Mouse (Mus musculus): ENCODE results near the gene Epha8. TPM values are rescaled to one million over a fixed set of nuclear protein-coding genes. Genes with fewer than 3 reads are reported as not detected.

The Epha8 gene
- 0.88 and 1.1 TPM in 2 replicates for polyA plus RNA-seq (2016; fragmentation: Nextera tagmentation; extraction: Ambion mirVana)

DNA sequence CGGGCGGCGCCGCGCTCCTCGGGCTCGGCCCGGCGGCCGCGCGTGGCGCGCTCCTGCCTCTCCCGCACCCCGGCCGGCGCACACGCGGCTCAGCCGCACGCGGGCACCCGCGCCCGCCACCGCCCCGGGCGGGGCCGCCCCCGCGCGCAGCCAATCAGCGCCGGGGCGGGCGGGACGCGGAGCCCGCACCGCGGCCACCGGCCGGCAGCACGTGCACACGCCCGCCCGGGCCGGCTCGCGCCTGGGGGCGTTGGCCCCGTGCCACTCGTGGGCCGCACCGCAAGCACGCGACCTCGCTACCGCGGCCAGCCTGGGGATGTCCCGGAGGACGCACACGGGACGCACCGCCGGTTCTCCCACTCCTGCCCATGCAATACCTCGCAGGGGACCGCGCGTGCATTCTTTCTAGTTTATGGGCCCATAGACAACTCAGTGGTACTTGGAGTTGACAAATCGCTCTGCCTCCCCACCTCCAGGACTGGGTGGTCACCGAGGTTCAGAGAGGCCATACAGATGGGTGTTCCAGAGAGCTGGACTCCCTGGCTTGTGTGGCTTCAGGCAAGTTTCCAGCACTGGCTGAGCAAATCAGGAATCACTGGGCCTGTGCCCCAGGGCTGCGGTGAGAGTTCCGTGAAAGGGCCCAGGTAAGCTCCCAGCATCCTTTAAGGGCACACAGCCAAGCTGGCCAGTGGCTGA is at the start of gene Epha8:
Epha8 (minus strand) TSS at position 66 of the 696 bp plus-strand sequence.
- Histone ChIP-seq H3K9me3 (no peaks in the 10 kb centered on the region), H3K4me1 (peaks cover 39% of the 10 kb centered on the region), H3K27ac (replicated peaks) (no peak within 1 kb of the TSS), H3K4me3 (peak within 1 kb of the TSS; percentile 57), H3K27me3 (replicated peaks; ENCODE audit: low read depth, poor library complexity, severe bottlenecking) (peaks cover 96% of the 10 kb centered on the region), H3K36me3 (replicated peaks) (no peaks in the 10 kb centered on the region)
- DNase-seq (ENCODE audit: low spot score) = no peak
- WGBS = 5% methylated on average over 75 of the region's 75 CpGs

DNA sequence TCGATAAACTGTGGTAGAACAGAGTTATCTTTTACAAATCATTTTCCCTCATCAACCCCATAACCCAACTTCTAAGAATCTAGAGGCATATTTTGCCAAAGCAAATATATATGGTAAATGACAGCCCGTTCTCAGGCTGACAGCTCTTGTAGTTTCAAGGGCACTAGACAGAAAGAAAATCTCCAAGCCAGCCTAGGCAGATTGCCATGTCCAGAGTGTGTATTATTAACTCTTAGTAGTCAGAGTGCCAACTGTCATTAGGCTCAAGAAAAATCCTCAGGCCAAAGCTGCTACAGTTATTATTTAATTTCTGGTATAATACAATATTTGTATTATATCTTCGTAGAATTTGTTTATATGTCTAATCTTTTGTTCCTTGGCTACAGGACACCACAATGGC is 45.2 kb upstream of the Epha8 start:
- H3K36me3 ChIP-seq (replicated peaks) = peaks cover 48% of the 10 kb centered on the region
- no peak for DNase-seq (ENCODE audit: low spot score)

DNA sequence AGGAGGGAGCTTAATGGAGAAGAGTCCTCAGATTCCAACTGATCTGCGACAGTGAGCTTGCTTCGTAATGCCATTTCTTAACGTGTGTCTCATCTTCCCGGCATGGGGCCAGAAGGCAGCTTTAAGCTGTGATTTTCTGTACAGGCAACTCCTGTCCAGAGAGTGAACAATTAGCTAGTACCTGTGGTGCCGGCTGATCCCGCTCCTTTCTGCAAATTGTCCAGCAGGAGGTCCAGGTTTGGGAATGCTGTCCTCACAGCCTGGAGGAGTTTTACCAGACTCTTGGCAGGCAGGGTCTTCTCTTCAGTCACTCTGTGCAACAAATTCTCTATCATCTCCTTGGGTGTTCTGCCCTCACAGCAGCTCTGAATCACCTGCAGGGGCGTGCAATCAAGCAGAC is 44.4 kb upstream of the Epha8 start:
- H3K27me3 ChIP-seq (replicated peaks; ENCODE audit: low read depth, poor library complexity, severe bottlenecking) = no peaks in the 10 kb centered on the region
- DNase-seq (ENCODE audit: low spot score) = no peak
- H3K27ac ChIP-seq (replicated peaks) = no peak overlapping the region
- H3K9me3 ChIP-seq = no peaks in the 10 kb centered on the region
- WGBS = 91% methylated on average over 7 of the region's 7 CpGs
- H3K4me3 ChIP-seq = no peak overlapping the region
- H3K4me1 ChIP-seq = no peaks in the 10 kb centered on the region; the same call in 1 of the 2 replicates
- peaks cover 51% of the 10 kb centered on the region for H3K36me3 ChIP-seq (replicated peaks)

More for the DNA sequence above, 45.2 kb upstream of the Epha8 start:
- Histone ChIP-seq H3K27ac (replicated peaks) (no peak overlapping the region), H3K4me1 (no peaks in the 10 kb centered on the region; the same call in 1 of the 2 replicates), H3K9me3 (no peaks in the 10 kb centered on the region), H3K4me3 (no peak overlapping the region), H3K27me3 (replicated peaks; ENCODE audit: low read depth, poor library complexity, severe bottlenecking) (no peaks in the 10 kb centered on the region)
- 95% methylated on average over 3 of the region's 3 CpGs for WGBS

DNA sequence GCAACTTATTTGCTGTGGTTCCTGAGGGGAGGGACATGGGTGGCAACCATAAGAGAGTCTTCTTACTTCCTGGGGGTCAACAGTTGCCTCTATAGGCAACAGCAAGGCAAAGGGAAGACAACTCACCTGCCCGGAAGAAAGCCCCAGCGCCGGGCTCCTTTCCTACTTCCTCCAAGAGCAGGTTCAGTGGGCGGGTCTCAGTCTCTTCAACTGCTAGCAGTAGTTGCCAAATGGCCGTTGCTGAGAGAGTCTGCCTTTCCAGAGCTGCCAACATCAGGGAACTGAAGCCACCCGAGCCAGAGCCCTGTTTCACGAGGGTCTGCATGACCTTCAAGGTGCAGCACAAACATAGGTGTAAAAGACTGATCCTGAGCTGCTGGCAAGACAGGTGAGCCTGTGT is 41.8 kb upstream of the Epha8 start:
- H3K36me3 ChIP-seq (replicated peaks) = peaks cover 77% of the 10 kb centered on the region
- DNase-seq (ENCODE audit: low spot score) = no peak
- H3K9me3 ChIP-seq = no peaks in the 10 kb centered on the region
- peaks cover 4% of the 10 kb centered on the region for H3K4me1 ChIP-seq
- H3K27ac ChIP-seq (replicated peaks) = no peak overlapping the region
- 88% methylated on average over 7 of the region's 7 CpGs for WGBS
- no peaks in the 10 kb centered on the region for H3K27me3 ChIP-seq (replicated peaks; ENCODE audit: low read depth, poor library complexity, severe bottlenecking)
- no peak overlapping the region for H3K4me3 ChIP-seq

DNA sequence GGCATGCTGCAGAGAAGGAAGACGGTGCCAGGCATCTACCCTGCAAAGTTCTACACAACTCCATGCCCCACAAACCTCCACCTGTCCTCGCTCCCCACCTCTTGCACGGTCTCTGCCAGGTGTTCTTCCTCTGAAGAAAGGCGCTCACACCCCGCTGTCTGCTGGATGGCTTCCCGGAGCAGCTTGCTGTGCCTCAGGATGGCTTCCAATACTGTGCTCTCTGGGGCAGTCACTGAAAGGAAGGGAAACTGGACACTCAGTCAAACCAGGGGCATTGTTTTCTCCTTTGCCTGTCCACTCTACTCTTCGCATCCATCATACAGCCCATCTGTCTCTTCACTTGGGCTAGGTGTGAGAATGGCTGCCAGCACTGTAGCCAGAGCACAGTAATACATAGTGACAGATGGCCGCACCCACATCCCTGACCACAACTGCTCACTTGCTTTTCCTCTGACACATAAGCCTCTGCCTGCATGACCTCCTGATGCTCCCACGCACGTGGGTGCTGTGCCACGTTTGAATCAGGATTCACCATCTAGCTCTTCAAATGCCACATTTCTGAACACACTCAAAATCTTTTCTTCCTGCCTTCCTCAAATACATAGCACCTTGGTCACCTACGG is 41.2 kb upstream of the Epha8 start:
- Histone ChIP-seq H3K4me1 (peaks cover 4% of the 10 kb centered on the region), H3K27me3 (replicated peaks; ENCODE audit: low read depth, poor library complexity, severe bottlenecking) (no peaks in the 10 kb centered on the region), H3K9me3 (no peaks in the 10 kb centered on the region), H3K36me3 (replicated peaks) (peaks cover 83% of the 10 kb centered on the region), H3K27ac (replicated peaks) (no peak overlapping the region), H3K4me3 (no peak overlapping the region)
- no peak for DNase-seq (ENCODE audit: low spot score)
- 92% methylated on average over 12 of the region's 12 CpGs for WGBS

DNA sequence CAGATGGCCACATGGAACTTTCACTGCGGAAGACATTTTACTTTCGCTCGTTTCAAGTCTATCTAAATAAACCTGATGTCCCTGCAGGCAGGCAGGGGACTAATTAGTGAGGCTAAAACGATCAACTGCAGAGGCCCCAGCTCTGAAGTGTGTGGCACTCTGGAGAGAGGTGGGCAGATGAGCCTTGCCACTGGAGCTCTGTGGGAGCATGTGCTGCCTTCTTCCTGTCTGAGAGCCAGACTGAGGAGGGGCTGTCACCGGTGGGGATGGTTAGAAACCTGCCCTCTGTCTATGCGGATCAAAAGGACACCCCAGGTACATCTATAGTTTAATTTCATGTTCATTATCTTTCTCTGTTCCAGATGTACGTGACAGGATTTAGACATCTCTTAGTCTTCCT is 40.3 kb upstream of the Epha8 start:
- no peak for DNase-seq (ENCODE audit: low spot score)
- Histone ChIP-seq H3K4me1 (peaks cover 4% of the 10 kb centered on the region), H3K27ac (replicated peaks) (no peak overlapping the region), H3K36me3 (replicated peaks) (peaks cover 92% of the 10 kb centered on the region), H3K4me3 (no peak overlapping the region), H3K9me3 (no peaks in the 10 kb centered on the region), H3K27me3 (replicated peaks; ENCODE audit: low read depth, poor library complexity, severe bottlenecking) (no peaks in the 10 kb centered on the region)
- 76% methylated on average over 7 of the region's 7 CpGs for WGBS

DNA sequence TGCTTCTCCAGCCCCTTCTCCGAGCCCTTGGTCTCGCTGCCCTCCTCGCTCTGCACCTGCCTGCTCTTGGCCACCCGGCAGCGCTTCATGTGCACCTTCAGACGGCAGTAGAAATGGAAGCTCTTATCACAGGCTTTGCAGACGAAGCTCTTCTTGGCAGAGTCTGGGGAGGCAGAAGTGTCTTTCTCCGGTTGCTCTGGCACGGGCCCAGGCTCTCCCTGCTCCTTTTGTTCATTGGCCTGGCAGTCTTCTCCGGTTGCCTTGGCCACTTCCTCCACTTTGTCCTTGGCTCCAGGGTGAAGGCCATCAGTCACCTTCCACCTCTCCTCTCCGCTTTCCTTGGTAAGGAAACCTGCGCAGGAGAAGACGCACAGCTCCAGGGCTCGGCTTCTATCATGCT is 38.7 kb upstream of the Epha8 start:
- no peak for DNase-seq (ENCODE audit: low spot score)
- H3K9me3 ChIP-seq = no peaks in the 10 kb centered on the region
- H3K27me3 ChIP-seq (replicated peaks; ENCODE audit: low read depth, poor library complexity, severe bottlenecking) = no peaks in the 10 kb centered on the region
- 92% methylated on average over 14 of the region's 14 CpGs for WGBS
- H3K4me1 ChIP-seq = peaks cover 4% of the 10 kb centered on the region
- H3K4me3 ChIP-seq = no peak overlapping the region
- no peak overlapping the region for H3K27ac ChIP-seq (replicated peaks)
- peaks cover 92% of the 10 kb centered on the region for H3K36me3 ChIP-seq (replicated peaks)

DNA sequence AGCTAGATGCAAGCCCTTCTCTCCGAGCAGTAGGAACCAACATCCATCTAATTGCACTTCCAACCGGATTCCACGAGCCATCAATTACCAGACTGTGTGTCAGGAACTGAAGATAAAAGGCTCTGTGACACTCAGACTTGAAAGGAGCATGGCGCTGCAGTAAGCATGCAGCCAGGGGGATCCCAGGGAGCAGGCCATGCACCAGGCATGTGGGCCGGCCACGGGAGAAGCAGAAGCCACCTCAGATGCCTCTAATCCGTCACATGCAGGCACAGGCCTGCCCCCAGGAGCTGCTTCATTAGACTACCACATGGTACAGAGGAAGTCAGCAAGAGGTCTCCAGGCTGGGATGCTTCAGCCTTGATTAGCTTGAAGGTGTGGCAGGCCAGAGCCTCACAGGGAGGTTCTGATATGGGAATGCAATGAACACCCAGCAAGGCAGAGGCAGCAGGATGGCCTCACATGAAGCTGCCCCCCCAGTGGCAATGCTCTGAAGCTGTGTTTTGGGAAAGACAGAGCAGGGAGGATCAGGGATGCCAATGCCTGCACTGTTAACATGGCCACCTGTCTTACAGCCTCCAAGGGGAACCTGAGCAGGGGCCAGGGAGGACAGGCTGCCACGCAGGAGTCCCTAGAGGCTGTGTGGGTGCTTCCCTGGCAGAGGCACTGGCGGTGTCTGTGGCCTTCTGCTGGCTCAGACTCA is 25.5 kb upstream of the Epha8 start:
- Histone ChIP-seq H3K27me3 (replicated peaks; ENCODE audit: low read depth, poor library complexity, severe bottlenecking) (peaks cover 36% of the 10 kb centered on the region), H3K4me1 (peaks cover 19% of the 10 kb centered on the region), H3K4me3 (no peak overlapping the region), H3K27ac (replicated peaks) (no peak overlapping the region), H3K9me3 (no peaks in the 10 kb centered on the region), H3K36me3 (replicated peaks) (peaks cover 42% of the 10 kb centered on the region)
- 64% methylated on average over 9 of the region's 9 CpGs for WGBS
- DNase-seq (ENCODE audit: low spot score) = no peak

DNA sequence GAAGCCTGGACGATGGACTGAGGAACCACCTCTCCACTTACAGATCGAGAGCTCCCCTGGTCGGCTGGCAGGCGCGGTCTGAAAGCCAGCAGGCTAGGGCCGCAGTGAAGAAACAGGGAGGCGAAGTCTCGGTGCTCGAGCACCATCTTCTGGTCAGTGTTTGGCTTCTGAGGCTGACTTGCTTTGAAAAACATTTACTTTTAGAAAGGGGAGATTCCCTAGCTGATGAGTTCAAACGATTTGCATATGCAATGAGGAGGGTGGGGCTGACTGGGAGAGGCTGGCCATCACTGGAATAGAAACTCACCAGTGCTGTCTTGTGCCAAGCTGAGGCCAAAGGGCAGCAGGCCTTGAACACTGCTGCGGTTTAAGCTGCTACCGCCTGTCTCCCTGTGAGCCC is 24.7 kb upstream of the Epha8 start:
- peaks cover 34% of the 10 kb centered on the region for H3K36me3 ChIP-seq (replicated peaks)
- no peak overlapping the region for H3K27ac ChIP-seq (replicated peaks)
- WGBS = 8% methylated on average over 12 of the region's 12 CpGs
- H3K27me3 ChIP-seq (replicated peaks; ENCODE audit: low read depth, poor library complexity, severe bottlenecking) = peaks cover 42% of the 10 kb centered on the region
- peak; percentile 70 for DNase-seq (ENCODE audit: low spot score)
- no peak overlapping the region for H3K4me3 ChIP-seq
- H3K4me1 ChIP-seq = peaks cover 19% of the 10 kb centered on the region
- no peaks in the 10 kb centered on the region for H3K9me3 ChIP-seq

DNA sequence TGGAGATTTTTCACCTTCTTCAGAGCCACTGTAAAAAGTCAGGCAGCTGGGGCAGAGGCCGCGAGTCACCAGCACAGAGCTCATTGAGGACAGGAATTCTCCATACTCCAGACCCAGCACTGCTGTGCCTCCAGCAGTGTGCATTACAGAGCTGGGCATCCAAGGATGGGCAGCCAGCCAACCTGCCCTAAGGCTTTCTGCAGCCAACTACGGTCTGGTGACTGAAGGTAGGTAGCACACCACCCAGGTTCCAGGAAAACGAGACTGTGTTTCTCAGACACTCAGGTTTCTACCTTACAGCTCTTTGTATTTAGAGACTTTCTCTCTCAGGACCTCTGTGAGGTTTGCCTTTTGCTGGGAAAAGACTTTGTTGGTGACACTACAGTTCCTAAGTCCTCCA is 24.3 kb upstream of the Epha8 start:
- Histone ChIP-seq H3K9me3 (no peaks in the 10 kb centered on the region), H3K36me3 (replicated peaks) (peaks cover 30% of the 10 kb centered on the region), H3K27ac (replicated peaks) (no peak overlapping the region), H3K4me3 (no peak overlapping the region), H3K4me1 (peaks cover 19% of the 10 kb centered on the region), H3K27me3 (replicated peaks; ENCODE audit: low read depth, poor library complexity, severe bottlenecking) (peaks cover 46% of the 10 kb centered on the region)
- 76% methylated on average over 4 of the region's 4 CpGs for WGBS
- DNase-seq (ENCODE audit: low spot score) = no peak

DNA sequence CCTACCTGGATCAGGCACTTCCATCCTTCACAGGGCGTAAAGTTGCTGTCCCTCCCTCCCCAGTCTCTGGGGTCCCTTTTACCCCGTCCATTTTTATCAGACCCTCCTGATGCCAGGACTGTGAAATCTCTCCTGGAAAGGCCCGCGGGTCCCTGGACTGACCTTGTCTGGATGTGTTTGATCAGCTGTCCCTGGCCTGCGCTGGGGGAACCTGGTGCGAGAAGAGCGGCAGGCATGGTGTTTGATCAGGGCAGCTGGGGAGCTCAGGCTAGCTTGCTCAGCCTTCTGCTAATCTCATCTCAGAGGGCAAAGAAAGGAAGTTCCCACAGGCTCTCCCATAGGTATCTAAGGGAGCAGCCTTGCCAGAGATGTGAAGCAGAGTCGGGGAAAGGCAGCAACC is 20.6 kb upstream of the Epha8 start:
- Histone ChIP-seq H3K9me3 (no peaks in the 10 kb centered on the region), H3K36me3 (replicated peaks) (peaks cover 1% of the 10 kb centered on the region; the same call in 1 of the 2 replicates), H3K27me3 (replicated peaks; ENCODE audit: low read depth, poor library complexity, severe bottlenecking) (peaks cover 65% of the 10 kb centered on the region), H3K4me1 (peaks cover 15% of the 10 kb centered on the region), H3K4me3 (no peak overlapping the region), H3K27ac (replicated peaks) (no peak overlapping the region; the same call in 1 of the 2 replicates)
- 65% methylated on average over 8 of the region's 8 CpGs for WGBS
- DNase-seq (ENCODE audit: low spot score) = no peak

DNA sequence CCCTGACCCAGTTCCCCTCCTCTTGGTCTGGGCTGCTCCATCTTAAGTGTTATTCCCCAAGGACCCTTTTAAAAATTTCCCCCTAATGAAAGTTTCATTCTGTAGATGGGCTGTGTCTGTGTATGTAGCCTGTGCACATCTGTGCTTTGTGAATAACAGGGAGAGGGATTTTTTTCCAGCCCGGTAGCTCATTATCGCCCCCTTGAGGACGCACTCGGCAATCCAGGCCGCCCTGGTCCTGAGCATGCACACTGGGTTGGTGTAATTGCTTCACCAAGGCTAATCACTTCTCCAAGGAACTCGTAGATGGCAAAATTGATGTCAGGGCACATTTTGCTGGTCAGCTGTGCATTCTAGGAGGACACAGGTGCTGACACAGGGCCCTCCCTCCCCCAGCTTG is 14.3 kb upstream of the Epha8 start:
- WGBS = 8% methylated on average over 6 of the region's 6 CpGs
- H3K36me3 ChIP-seq (replicated peaks) = no peaks in the 10 kb centered on the region
- peak; percentile 75 for DNase-seq (ENCODE audit: low spot score)
- peaks cover 48% of the 10 kb centered on the region for H3K4me1 ChIP-seq
- H3K27ac ChIP-seq (replicated peaks) = no peak overlapping the region
- peaks cover 86% of the 10 kb centered on the region for H3K27me3 ChIP-seq (replicated peaks; ENCODE audit: low read depth, poor library complexity, severe bottlenecking)
- H3K4me3 ChIP-seq = no peak overlapping the region
- H3K9me3 ChIP-seq = no peaks in the 10 kb centered on the region

Measured in embryonic facial prominence, embryonic 10.5 days (tissue).